In genomic region chr9:68491151-68491550, GRCm38 (mm10) we compare ENCODE assay signal across 25 mouse cellular contexts.
"Had no signal": no experiment of that assay in that cellular context is flagged by ENCODE, and none has a peak within 500 bp of the region (broad histone marks: within the 10 kb centered on the region; RNA-seq: fewer than 3 reads in every experiment).

No protein-coding gene starts in this region.

- ATAC-seq: forebrain, embryonic 13.5 days; forebrain, embryonic 14.5 days; forebrain, embryonic 15.5 days; forebrain, embryonic 16.5 days; forebrain, postnatal 0 days had no signal

- H3K36me3 ChIP-seq: embryonic facial prominence, embryonic 10.5 days; embryonic facial prominence, embryonic 12.5 days; embryonic facial prominence, embryonic 13.5 days; embryonic facial prominence, embryonic 15.5 days; forebrain, embryonic 10.5 days; forebrain, embryonic 12.5 days; forebrain, embryonic 15.5 days had no signal

- H3K4me2 ChIP-seq: embryonic facial prominence, embryonic 12.5 days; embryonic facial prominence, embryonic 13.5 days; embryonic facial prominence, embryonic 15.5 days; forebrain, embryonic 12.5 days; forebrain, embryonic 13.5 days; forebrain, embryonic 15.5 days had no signal

- DNase-seq: cerebellum, adult 8-10 months; cerebellum, adult 9-10 months; cerebellum, adult 9-11 months; cerebellum, postnatal 25 days; cerebellum, postnatal 36 days; embryo, embryonic 11 days; forebrain, postnatal 0 days; gastrocnemius, adult 2 months; gastrocnemius, postnatal 10 days; gastrocnemius, postnatal 14 days; gastrocnemius, postnatal 25 days; gastrocnemius, postnatal 36 days; heart, adult 18-20 months; heart, adult 2 months had no signal

- H3K4me3 ChIP-seq: embryonic facial prominence, embryonic 10.5 days; embryonic facial prominence, embryonic 12.5 days; embryonic facial prominence, embryonic 13.5 days; embryonic facial prominence, embryonic 15.5 days; erythroblast, embryonic 14.5 days; forebrain, embryonic 10.5 days; forebrain, embryonic 12.5 days; forebrain, embryonic 13.5 days; forebrain, embryonic 15.5 days; gastrocnemius, adult 2 months; heart, adult 2 months had no signal

- H3K4me1 ChIP-seq: embryonic facial prominence, embryonic 10.5 days; embryonic facial prominence, embryonic 12.5 days; embryonic facial prominence, embryonic 13.5 days; embryonic facial prominence, embryonic 15.5 days; forebrain, embryonic 10.5 days; forebrain, embryonic 12.5 days; forebrain, embryonic 13.5 days; forebrain, embryonic 15.5 days had no signal

- H3K9ac ChIP-seq: embryonic facial prominence, embryonic 12.5 days; embryonic facial prominence, embryonic 13.5 days; embryonic facial prominence, embryonic 15.5 days; forebrain, embryonic 12.5 days; forebrain, embryonic 13.5 days; forebrain, embryonic 15.5 days; forebrain, postnatal 0 days had no signal

- H3K9me3 ChIP-seq: embryonic facial prominence, embryonic 10.5 days; embryonic facial prominence, embryonic 12.5 days; embryonic facial prominence, embryonic 13.5 days; embryonic facial prominence, embryonic 15.5 days; forebrain, embryonic 10.5 days; forebrain, embryonic 12.5 days; forebrain, embryonic 13.5 days; forebrain, embryonic 15.5 days had no signal

- H3K27ac ChIP-seq: embryonic facial prominence, embryonic 10.5 days; embryonic facial prominence, embryonic 12.5 days; embryonic facial prominence, embryonic 13.5 days; embryonic facial prominence, embryonic 15.5 days; forebrain, embryonic 10.5 days; forebrain, embryonic 12.5 days; forebrain, embryonic 13.5 days; forebrain, embryonic 15.5 days; gastrocnemius, adult 2 months; heart, adult 2 months had no signal

- H3K27me3 ChIP-seq: embryonic facial prominence, embryonic 12.5 days; embryonic facial prominence, embryonic 13.5 days; embryonic facial prominence, embryonic 15.5 days; forebrain, embryonic 12.5 days; forebrain, embryonic 13.5 days; forebrain, embryonic 15.5 days had no signal
